Comparison of ENCODE assay signal across 18 mouse cellular contexts in genomic region chr12:58504283-58504682, GRCm38 (mm10).
"Had no signal": no experiment of that assay in that cellular context is flagged by ENCODE, and none has a peak within 500 bp of the region (broad histone marks: within the 10 kb centered on the region; RNA-seq: fewer than 3 reads in every experiment).

No protein-coding gene starts in this region.

- H3K4me1 ChIP-seq: lung, embryonic 15.5 days; megakaryocyte, embryonic 14.5 days; midbrain, embryonic 13.5 days; midbrain, embryonic 15.5 days; neural tube, embryonic 12.5 days; stomach, embryonic 15.5 days had no signal

- H3K9ac ChIP-seq: liver, postnatal 0 days; lung, embryonic 15.5 days; midbrain, embryonic 13.5 days; midbrain, embryonic 15.5 days; neural tube, embryonic 12.5 days; stomach, embryonic 15.5 days had no signal

- ATAC-seq: liver, postnatal 0 days; lung, postnatal 0 days; midbrain, embryonic 13.5 days; midbrain, embryonic 15.5 days had no signal

- H3K27ac ChIP-seq: lung, embryonic 15.5 days; macrophage; midbrain, embryonic 13.5 days; midbrain, embryonic 15.5 days; neural tube, embryonic 12.5 days; stomach, embryonic 15.5 days; stomach, postnatal 0 days had no signal

- H3K9me3 ChIP-seq: lung, embryonic 15.5 days; megakaryocyte, embryonic 14.5 days; midbrain, embryonic 13.5 days; midbrain, embryonic 15.5 days; neural tube, embryonic 12.5 days; stomach, embryonic 15.5 days had no signal

- H3K36me3 ChIP-seq: lung, embryonic 15.5 days; midbrain, embryonic 13.5 days; midbrain, embryonic 15.5 days; neural tube, embryonic 12.5 days; stomach, embryonic 15.5 days had no signal

- H3K27me3 ChIP-seq: lung, embryonic 15.5 days; megakaryocyte, embryonic 14.5 days; midbrain, embryonic 13.5 days; midbrain, embryonic 15.5 days; neural tube, embryonic 12.5 days; stomach, embryonic 15.5 days had no signal

- H3K4me3 ChIP-seq: lung, embryonic 15.5 days; megakaryocyte, embryonic 14.5 days; midbrain, embryonic 13.5 days; midbrain, embryonic 15.5 days; neural tube, embryonic 12.5 days; stomach, embryonic 15.5 days had no signal

- H3K4me2 ChIP-seq: lung, embryonic 15.5 days; midbrain, embryonic 11.5 days; midbrain, embryonic 13.5 days; midbrain, embryonic 15.5 days; neural tube, embryonic 12.5 days; stomach, embryonic 15.5 days had no signal

- DNase-seq: liver, postnatal 0 days; lung, adult 2 months; lung, postnatal 14 days; lung, postnatal 36 days; right cerebral cortex, postnatal 14 days; thymus, adult 18-20 months; thymus, postnatal 14 days; thymus, postnatal 36 days had no signal
